Mouse (Mus musculus): ENCODE data around the gene Xxylt1.

GRCm38 (mm10) chr16:30948216-30948615, 133.0 kb downstream of the Xxylt1 start:
- TF ChIP-seq MAFK (IDR thresholded peaks at IDR 0.05; ENCODE audit: insufficient read depth, low read depth, low read length) (no peak), ZC3H11A (IDR thresholded peaks at IDR 0.05; ENCODE audit: borderline replicate concordance, low read depth, low read length) (no peak), ZNF384 (IDR thresholded peaks at IDR 0.05; ENCODE audit: low read depth, low read length) (no peak)
